18 mouse cellular contexts compared by ENCODE assay signal in the genomic region with DNA sequence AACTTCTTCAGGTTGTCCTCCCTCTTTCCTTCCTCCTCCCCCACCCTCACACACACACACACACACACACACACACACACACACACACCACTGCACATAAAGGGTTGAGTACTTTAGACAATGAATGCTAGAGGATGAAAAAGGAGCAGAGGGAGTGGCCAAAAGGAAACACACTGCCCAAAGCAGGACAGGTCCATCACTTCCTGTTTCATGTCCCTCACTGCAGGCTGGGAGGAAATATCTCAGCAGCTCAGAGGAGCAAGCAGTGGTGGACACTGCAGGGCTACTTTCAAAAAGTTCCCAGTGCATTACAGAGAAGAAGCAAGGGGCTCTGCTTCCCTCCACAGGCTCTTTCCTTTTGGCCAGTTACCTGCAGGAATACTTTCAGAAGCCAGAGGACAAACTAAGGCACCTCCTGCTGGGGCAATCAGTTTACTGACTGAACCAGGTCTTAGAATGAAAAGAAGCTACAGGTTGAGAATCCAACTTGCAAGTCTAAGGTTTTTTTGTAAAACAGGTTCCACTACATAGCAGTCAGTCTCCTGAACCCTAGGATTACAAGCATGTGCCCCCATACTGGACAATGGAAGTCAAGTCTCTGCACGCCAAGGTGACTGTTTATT. TPM values are rescaled to one million over a fixed set of nuclear protein-coding genes. Genes with fewer than 3 reads are reported as not detected.
DNase-seq lines count a peak whose midpoint lies in the region; ATAC-seq lines count a peak whose summit lies in the region.
"Had no signal": no experiment of that assay in that cellular context is flagged by ENCODE, and none has a peak within 500 bp of the region (broad histone marks: within the 10 kb centered on the region; RNA-seq: fewer than 3 reads in every experiment).

No protein-coding gene starts in this region.

- peak overlapping the region; percentile 54; the same call in 1 of the 2 replicates for H3K27ac ChIP-seq in heart, embryonic 16.5 days (ENCODE audit: low read length)
- no peak overlapping the region for H3K27ac ChIP-seq in midbrain, embryonic 11.5 days (ENCODE audit: low read depth, low read length)
- H3K27ac ChIP-seq in midbrain, embryonic 13.5 days = no peak overlapping the region
- no peak overlapping the region for H3K27ac ChIP-seq in hindbrain, embryonic 16.5 days (ENCODE audit: low read depth, low read length)
- H3K27ac ChIP-seq: forebrain, embryonic 10.5 days; midbrain, embryonic 12.5 days had no signal

- no peak overlapping the region for H3K4me2 ChIP-seq in heart, embryonic 16.5 days (ENCODE audit: low read depth, low read length)
- no peak overlapping the region for H3K4me2 ChIP-seq in midbrain, embryonic 11.5 days
- no peak overlapping the region for H3K4me2 ChIP-seq in midbrain, embryonic 13.5 days (replicated peaks)
- no peak overlapping the region for H3K4me2 ChIP-seq in hindbrain, embryonic 16.5 days (ENCODE audit: low read length)
- H3K4me2 ChIP-seq: liver, embryonic 11.5 days; midbrain, embryonic 12.5 days had no signal

- H3K9ac ChIP-seq in heart, embryonic 16.5 days (ENCODE audit: low read length) = no peak overlapping the region
- H3K9ac ChIP-seq in midbrain, embryonic 11.5 days (ENCODE audit: low read length) = no peak overlapping the region
- H3K9ac ChIP-seq in midbrain, embryonic 13.5 days (replicated peaks) = no peak overlapping the region
- H3K9ac ChIP-seq in hindbrain, embryonic 16.5 days (ENCODE audit: low read depth, low read length) = no peak overlapping the region
- H3K9ac ChIP-seq: midbrain, embryonic 12.5 days had no signal

- DNase-seq in heart, postnatal 36 days = no peak
- peak; percentile 12 for DNase-seq in midbrain, embryonic 11.5 days (ENCODE audit: low spot score, missing footprints)
- DNase-seq in ovary, postnatal 10 days (ENCODE audit: low spot score) = no peak
- DNase-seq: adrenal gland, postnatal 14 days; cerebellum, postnatal 14 days; gastrocnemius, postnatal 10 days; heart, postnatal 14 days; kidney, adult 9 months; thymus, adult 18-20 months had no signal

- 88% methylated on average over 1 of the region's 1 CpGs for WGBS in heart, embryonic 16.5 days
- WGBS in midbrain, embryonic 11.5 days = 89% methylated on average over 1 of the region's 1 CpGs
- WGBS in midbrain, embryonic 13.5 days = 94% methylated on average over 1 of the region's 1 CpGs
- 95% methylated on average over 1 of the region's 1 CpGs for WGBS in hindbrain, embryonic 16.5 days

- ATAC-seq in heart, embryonic 16.5 days (replicated peaks; ENCODE audit: extremely low read depth, insufficient read depth, low FRiP score) = no peak
- no peak for ATAC-seq in midbrain, embryonic 11.5 days (ENCODE audit: low FRiP score)
- no peak for ATAC-seq in midbrain, embryonic 13.5 days
- ATAC-seq in hindbrain, embryonic 16.5 days = no peak
- ATAC-seq: CD4-positive, CD25-positive, alpha-beta regulatory T cell, adult 4 months; lung, postnatal 0 days had no signal

- no peaks in the 10 kb centered on the region for H3K27me3 ChIP-seq in heart, embryonic 16.5 days (ENCODE audit: control insufficient read depth, insufficient read depth, low read length)
- no peaks in the 10 kb centered on the region for H3K27me3 ChIP-seq in midbrain, embryonic 11.5 days (ENCODE audit: control insufficient read depth, insufficient read depth, low read length)
- H3K27me3 ChIP-seq in midbrain, embryonic 13.5 days = no peaks in the 10 kb centered on the region
- no peaks in the 10 kb centered on the region for H3K27me3 ChIP-seq in megakaryocyte, embryonic 14.5 days (replicated peaks)
- no peaks in the 10 kb centered on the region for H3K27me3 ChIP-seq in hindbrain, embryonic 16.5 days (replicated peaks; ENCODE audit: control insufficient read depth, insufficient read depth, low read length)
- H3K27me3 ChIP-seq: midbrain, embryonic 12.5 days had no signal

- intact Hi-C loops in heart, postnatal 36 days (cut with DNase I) = no loop called here

- H3K4me3 ChIP-seq in heart, embryonic 16.5 days (ENCODE audit: low read length) = no peak overlapping the region
- no peak overlapping the region for H3K4me3 ChIP-seq in midbrain, embryonic 11.5 days (ENCODE audit: low read depth, low read length)
- no peak overlapping the region for H3K4me3 ChIP-seq in midbrain, embryonic 13.5 days (replicated peaks)
- H3K4me3 ChIP-seq in megakaryocyte, embryonic 14.5 days (replicated peaks) = peak overlapping the region; percentile 73
- no peak overlapping the region for H3K4me3 ChIP-seq in hindbrain, embryonic 16.5 days (ENCODE audit: low read length)
- H3K4me3 ChIP-seq: forebrain, embryonic 10.5 days; midbrain, embryonic 12.5 days had no signal

- no peaks in the 10 kb centered on the region for H3K36me3 ChIP-seq in heart, embryonic 16.5 days (ENCODE audit: control insufficient read depth, insufficient read depth)
- no peaks in the 10 kb centered on the region for H3K36me3 ChIP-seq in midbrain, embryonic 11.5 days (ENCODE audit: control insufficient read depth, insufficient read depth, low read length)
- H3K36me3 ChIP-seq in midbrain, embryonic 13.5 days = no peaks in the 10 kb centered on the region
- H3K36me3 ChIP-seq in megakaryocyte, embryonic 14.5 days (replicated peaks; ENCODE audit: low read length) = peaks cover 31% of the 10 kb centered on the region
- no peaks in the 10 kb centered on the region for H3K36me3 ChIP-seq in hindbrain, embryonic 16.5 days (ENCODE audit: control insufficient read depth, insufficient read depth, low read length)

- peaks cover 53% of the 10 kb centered on the region for H3K4me1 ChIP-seq in heart, embryonic 16.5 days (ENCODE audit: control insufficient read depth, insufficient read depth, low read length)
- no peaks in the 10 kb centered on the region for H3K4me1 ChIP-seq in midbrain, embryonic 11.5 days (ENCODE audit: control insufficient read depth, insufficient read depth, low read length)
- peaks cover 20% of the 10 kb centered on the region for H3K4me1 ChIP-seq in midbrain, embryonic 13.5 days (replicated peaks)
- H3K4me1 ChIP-seq in megakaryocyte, embryonic 14.5 days = peaks cover 78% of the 10 kb centered on the region
- H3K4me1 ChIP-seq in hindbrain, embryonic 16.5 days (ENCODE audit: control insufficient read depth, insufficient read depth, low read depth, low read length) = peaks cover 5% of the 10 kb centered on the region
- H3K4me1 ChIP-seq: forebrain, embryonic 10.5 days had no signal

- H3K9me3 ChIP-seq in heart, embryonic 16.5 days (replicated peaks; ENCODE audit: control insufficient read depth, low read length) = no peaks in the 10 kb centered on the region
- H3K9me3 ChIP-seq in midbrain, embryonic 11.5 days (ENCODE audit: control insufficient read depth, low read length) = no peaks in the 10 kb centered on the region
- H3K9me3 ChIP-seq in midbrain, embryonic 13.5 days = no peaks in the 10 kb centered on the region
- H3K9me3 ChIP-seq in megakaryocyte, embryonic 14.5 days = no peaks in the 10 kb centered on the region
- H3K9me3 ChIP-seq in hindbrain, embryonic 16.5 days (ENCODE audit: control insufficient read depth, low read length) = no peaks in the 10 kb centered on the region
- H3K9me3 ChIP-seq: forebrain, embryonic 10.5 days; midbrain, embryonic 12.5 days had no signal

RNA-seq across cellular contexts. Expression of a gene that starts 32.9 kb away (rescaled TPM):
- polyA plus RNA-seq in heart, embryonic 16.5 days (2015; fragmentation: Nextera tagmentation; extraction: Ambion mirVana) = 7.9 and 8.3 TPM in 2 replicates
- 10 to 100 TPM; 32.4 to 32.8 TPM for total RNA-seq in heart, postnatal 36 days (2021)
- polyA plus RNA-seq in midbrain, embryonic 11.5 days (2014; fragmentation: Nextera tagmentation; extraction: Ambion mirVana) = 22.3 and 24.7 TPM in 2 replicates
- 21.4 TPM in 2 replicates for polyA plus RNA-seq in midbrain, embryonic 13.5 days (2015; fragmentation: Nextera tagmentation; extraction: Ambion mirVana)
- 15.9 and 26.4 TPM in 2 replicates for polyA plus RNA-seq in megakaryocyte, embryonic 14.5 days (2012; ENCODE audit: insufficient read depth, low replicate concordance)
- 14.5 and 15.5 TPM in 2 replicates for polyA plus RNA-seq in hindbrain, embryonic 16.5 days (2015; fragmentation: Nextera tagmentation; extraction: Ambion mirVana)
